Mouse (Mus musculus): ENCODE measurements around the gene Brd3. TPM values are rescaled to one million over a fixed set of nuclear protein-coding genes. Genes with fewer than 3 reads are reported as not detected.

Brd3 gene
- total RNA-seq, 2 experiments from 2014 or later: 43.6 to 52.2 TPM

DNA sequence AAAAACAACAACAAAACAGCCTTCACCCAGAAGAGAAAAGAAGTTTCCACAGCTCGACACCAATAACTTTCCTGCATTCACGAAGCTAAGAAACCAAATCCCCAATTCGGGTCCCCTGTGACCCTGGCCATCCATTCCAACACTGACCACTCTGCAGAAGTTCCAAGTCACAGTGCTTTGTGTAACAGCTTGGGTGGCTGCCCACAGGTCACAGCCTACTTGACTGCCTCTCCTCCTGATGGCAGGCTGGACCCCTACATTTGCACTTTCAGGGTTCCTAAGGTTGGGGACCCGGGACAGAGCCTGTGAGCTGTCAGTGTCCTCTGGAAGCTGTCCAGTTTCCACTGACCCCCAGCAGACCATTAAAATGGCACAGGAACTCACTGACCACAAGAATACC lies 44.6 kb downstream of the Brd3 start:
- DNase-seq (ENCODE audit: extremely low spot score in 1 of 2, low spot score in 2 of 2): no peak
- TF ChIP-seq CTCF (IDR thresholded peaks at IDR 0.05): no peak
- intact Hi-C loops (cut with DNase I): no loop called here
- Histone ChIP-seq H3K27ac (no peak overlapping the region), H3K4me3 (no peak overlapping the region)

DNA sequence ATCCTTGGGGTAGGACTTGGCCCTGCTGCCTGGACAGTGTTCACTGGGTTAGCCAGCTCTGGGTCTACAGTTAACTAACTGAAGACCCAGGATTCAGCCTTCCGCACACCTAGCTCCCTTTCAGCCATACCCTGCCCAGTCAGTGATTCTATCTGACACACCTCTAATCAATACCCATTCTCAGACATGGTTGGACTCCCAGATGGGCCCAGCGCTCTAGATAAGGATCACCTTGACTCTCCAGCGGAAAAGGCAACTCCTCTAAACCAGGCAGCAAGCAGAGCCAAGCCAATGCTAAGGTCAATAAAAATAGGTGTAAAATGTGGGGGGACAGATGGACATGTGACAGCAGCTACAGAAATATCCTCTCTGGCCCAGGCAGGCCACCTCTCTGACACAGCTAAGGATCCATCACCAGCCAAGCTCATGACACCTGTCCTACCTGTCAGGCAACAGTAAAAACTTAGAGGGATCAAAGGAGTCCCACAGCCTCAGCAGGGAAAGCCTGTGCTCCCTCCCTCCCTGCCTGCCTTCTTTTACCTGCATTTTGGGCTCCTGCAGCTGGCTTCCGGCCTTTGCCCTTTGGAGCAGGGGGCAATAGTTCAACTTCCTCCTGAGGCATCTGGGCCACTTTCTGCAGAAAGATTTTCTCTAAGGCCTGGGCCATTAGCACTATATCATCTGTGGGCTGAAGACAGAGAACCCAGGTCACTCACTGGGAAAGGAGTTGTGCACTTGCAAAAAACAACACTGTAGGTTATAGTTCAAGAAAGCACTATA lies 45.4 kb downstream of the Brd3 start:
- DNase-seq (ENCODE audit: extremely low spot score in 1 of 2, low spot score in 2 of 2): no peak
- intact Hi-C loops (cut with DNase I): no loop called here

DNA sequence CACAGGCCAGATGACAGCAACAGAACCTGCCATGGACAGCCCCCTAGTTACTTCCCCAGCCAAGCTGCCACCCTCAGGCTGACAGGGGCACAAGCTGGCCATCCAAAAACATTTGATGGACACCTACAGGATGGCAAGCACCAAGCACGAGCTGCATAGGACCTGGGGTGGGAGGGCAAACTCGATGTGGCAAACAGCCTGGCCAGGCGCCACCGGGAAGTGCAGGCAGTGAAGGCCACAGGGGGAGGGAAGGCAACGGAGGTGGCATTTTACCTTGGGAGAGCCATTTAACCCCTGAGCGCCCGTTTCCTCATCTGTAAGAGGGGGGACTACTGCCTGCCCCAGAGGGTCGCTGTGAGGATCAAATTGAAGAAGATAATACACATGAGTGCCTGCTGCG lies 46.8 kb downstream of the Brd3 start:
- DNase-seq (ENCODE audit: extremely low spot score in 1 of 2, low spot score in 2 of 2): no peak
- Histone ChIP-seq H3K4me3 (no peak overlapping the region), H3K27ac (no peak overlapping the region)
- intact Hi-C loops (cut with DNase I): no loop called here
- TF ChIP-seq CTCF (IDR thresholded peaks at IDR 0.05): no peak

More for the DNA sequence above, 45.4 kb downstream of the Brd3 start:
- no peak overlapping the region for H3K27ac ChIP-seq
- no peak for TF ChIP-seq CTCF (IDR thresholded peaks at IDR 0.05)
- no peak overlapping the region for H3K4me3 ChIP-seq

DNA sequence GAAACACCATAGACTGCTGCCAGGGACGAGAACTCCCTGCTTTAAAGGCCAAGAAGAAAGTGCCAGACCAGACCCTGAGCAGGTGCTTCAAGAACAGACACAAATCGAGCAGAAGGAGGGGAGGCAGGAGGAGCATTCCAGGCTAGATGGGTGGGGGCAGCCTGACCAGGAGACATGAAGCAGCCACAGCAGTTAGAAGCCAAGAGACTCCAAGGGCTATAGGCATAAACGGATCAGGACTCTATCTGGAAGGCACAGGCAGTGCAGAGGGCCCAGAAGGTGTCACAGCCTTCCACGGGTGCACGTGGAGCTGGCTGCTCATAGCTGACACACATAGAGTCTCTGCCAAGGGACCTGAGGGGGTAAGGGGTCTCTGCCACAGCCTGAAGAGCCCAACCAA lies 47.3 kb downstream of the Brd3 start:
- intact Hi-C loops (cut with DNase I): no loop called here
- no peak for DNase-seq (ENCODE audit: extremely low spot score in 1 of 2, low spot score in 2 of 2)
- TF ChIP-seq CTCF (IDR thresholded peaks at IDR 0.05): no peak
- Histone ChIP-seq H3K4me3 (no peak overlapping the region), H3K27ac (no peak overlapping the region)

DNA sequence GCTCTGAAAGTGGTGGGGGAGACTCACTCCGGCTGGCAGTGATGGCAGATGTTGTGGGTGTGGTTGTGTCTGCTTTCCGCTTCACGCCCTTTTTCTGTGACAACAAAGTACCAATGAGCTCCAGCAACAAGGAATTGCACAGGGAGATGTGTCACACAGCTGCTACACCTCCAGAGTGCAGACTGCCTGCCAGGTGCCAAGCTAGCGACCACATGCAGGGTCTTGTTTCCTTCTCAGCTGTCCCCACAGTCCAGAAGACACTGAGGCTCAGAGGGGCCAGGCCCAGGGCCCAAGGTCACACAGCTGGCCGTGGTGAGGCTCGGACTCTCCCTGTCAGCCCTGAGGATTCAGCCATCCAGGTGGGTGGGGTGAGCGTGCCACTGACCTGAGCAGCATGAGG lies 47.7 kb downstream of the Brd3 start:
- intact Hi-C loops (cut with DNase I): no loop called here
- no peak overlapping the region for H3K4me3 ChIP-seq
- TF ChIP-seq CTCF (IDR thresholded peaks at IDR 0.05): no peak
- no peak for DNase-seq (ENCODE audit: extremely low spot score in 1 of 2, low spot score in 2 of 2)
- no peak overlapping the region for H3K27ac ChIP-seq

DNA sequence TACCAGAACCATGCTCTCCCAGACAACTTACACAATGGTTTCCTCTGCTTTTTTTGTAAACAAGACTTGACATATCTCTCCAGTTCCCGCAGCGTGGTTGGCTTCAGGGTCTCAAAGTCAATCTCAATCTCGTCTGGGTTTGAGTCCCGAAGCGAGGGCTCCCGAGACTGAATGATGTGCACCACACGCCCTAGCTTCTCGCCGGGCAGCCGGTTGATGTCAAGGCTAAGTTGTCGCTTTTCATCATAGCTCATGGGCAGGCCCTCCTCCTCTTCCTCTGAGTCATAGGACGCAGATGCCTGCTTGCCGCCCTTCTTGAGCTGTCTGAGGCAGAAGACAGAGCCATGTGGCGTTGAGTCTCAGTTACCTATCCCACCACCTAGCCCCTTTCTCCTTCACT lies 57.2 kb downstream of the Brd3 start:
- intact Hi-C loops (cut with DNase I): loop anchor here (5.0 kb wide), 1 partner anchor 77 kb away; no protein-coding TSS in a partner anchor
- H3K4me3 ChIP-seq: no peak overlapping the region
- TF ChIP-seq CTCF (IDR thresholded peaks at IDR 0.05): no peak

DNA sequence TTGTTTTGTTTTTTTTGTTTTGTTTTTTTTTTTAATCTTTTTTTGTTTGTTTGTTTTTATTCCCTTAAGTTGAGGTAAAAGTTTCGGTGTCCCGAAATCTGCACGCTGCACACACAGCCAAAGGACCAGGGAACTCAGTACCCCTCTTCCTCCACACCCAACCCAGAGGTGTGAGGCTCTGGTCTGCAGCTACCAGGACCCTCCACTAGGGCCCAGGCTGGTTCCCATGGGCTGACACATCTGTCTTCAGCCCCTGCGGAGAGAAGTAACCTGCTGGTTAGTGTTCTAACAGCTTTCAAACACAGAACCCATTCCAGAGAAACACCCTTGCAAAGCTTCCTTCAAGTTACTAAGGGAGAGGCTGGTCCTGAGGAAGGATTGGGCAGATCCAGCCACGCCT lies 59.7 kb downstream of the Brd3 start:
- DNase-seq (ENCODE audit: extremely low spot score in 1 of 2, low spot score in 2 of 2): no peak
- Histone ChIP-seq H3K4me3 (no peak overlapping the region), H3K27ac (no peak overlapping the region)
- intact Hi-C loops (cut with DNase I): loop anchor here (10.0 kb wide), 1 partner anchor 543 kb away; the partner anchor contains the start of gene Surf6
- peak; percentile 17 for TF ChIP-seq CTCF (IDR thresholded peaks at IDR 0.05)

More for the DNA sequence above, 57.2 kb downstream of the Brd3 start:
- H3K27ac ChIP-seq: no peak overlapping the region
- DNase-seq (ENCODE audit: extremely low spot score in 1 of 2, low spot score in 2 of 2): no peak

DNA sequence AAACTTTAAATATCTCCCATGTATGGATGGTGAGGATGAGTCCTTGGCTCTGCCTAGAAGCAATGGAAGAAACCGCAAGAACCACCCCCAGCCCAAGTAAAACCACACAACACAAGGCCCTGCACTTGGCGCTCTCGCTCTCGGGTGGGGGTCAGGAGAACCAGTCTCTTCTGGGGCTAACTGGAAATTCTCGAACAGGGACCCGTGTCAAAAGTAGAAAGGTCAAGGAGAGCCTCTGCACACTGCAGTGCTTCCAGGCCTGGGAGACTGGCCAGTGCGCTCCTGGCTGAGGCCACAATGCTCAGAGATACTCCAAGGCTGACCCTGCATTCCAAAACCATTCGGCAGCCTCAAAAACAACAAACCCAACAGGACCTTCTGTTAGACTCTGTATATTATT lies 60.6 kb downstream of the Brd3 start:
- intact Hi-C loops (cut with DNase I): loop anchor here (10.0 kb wide), 1 partner anchor 542 kb away; the partner anchor contains the start of gene Surf6
- Histone ChIP-seq H3K27ac (no peak overlapping the region), H3K4me3 (no peak overlapping the region)
- no peak for TF ChIP-seq CTCF (IDR thresholded peaks at IDR 0.05)
- no peak for DNase-seq (ENCODE audit: extremely low spot score in 1 of 2, low spot score in 2 of 2)

DNA sequence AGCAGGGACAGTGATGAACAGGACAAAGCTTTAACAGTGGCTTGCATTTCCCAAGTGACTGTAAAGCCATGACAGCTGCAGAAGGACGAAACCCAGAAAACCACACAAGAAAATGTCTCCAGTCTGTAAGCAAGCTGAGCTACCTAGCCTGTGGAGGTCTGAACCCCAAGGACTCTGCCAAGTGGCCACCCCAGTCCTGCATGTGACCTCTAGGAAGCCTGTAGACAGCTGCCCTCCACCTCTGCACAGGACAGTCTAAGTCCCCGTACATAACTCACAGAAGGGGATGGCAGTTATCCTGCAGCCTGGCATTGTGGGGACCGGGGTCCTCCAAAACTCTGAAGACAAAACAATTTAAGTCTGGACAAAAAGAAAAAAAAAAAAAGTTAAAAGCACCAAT lies 61.6 kb downstream of the Brd3 start:
- intact Hi-C loops (cut with DNase I): loop anchor here (10.0 kb wide), 1 partner anchor 541 kb away; the partner anchor contains the start of gene Surf6
- Histone ChIP-seq H3K4me3 (no peak overlapping the region), H3K27ac (no peak overlapping the region)
- no peak for DNase-seq (ENCODE audit: extremely low spot score in 1 of 2, low spot score in 2 of 2)
- no peak for TF ChIP-seq CTCF (IDR thresholded peaks at IDR 0.05)

DNA sequence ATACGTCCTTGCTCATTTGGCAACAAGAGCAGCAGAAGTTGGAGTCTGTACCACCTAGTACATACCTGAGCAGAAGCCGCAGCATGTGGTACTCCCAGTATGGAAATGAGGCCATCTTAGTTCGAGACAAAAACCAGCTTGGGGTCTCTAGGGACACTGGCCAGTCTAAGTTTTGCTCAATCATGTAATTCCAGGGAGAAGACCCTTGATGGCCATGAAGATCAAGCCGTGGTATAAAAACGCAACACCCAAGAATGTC lies 64.1 kb downstream of the Brd3 start:
- intact Hi-C loops (cut with DNase I): loop anchor here (2.0 to 10.0 kb wide), 3 partner anchors 31 to 539 kb away; partner anchors contain the start of genes Surf6 and Wdr5
- H3K27ac ChIP-seq: peak overlapping the region; percentile 84; the same call in 1 of the 2 replicates
- no peak for DNase-seq (ENCODE audit: extremely low spot score in 1 of 2, low spot score in 2 of 2)

DNA sequence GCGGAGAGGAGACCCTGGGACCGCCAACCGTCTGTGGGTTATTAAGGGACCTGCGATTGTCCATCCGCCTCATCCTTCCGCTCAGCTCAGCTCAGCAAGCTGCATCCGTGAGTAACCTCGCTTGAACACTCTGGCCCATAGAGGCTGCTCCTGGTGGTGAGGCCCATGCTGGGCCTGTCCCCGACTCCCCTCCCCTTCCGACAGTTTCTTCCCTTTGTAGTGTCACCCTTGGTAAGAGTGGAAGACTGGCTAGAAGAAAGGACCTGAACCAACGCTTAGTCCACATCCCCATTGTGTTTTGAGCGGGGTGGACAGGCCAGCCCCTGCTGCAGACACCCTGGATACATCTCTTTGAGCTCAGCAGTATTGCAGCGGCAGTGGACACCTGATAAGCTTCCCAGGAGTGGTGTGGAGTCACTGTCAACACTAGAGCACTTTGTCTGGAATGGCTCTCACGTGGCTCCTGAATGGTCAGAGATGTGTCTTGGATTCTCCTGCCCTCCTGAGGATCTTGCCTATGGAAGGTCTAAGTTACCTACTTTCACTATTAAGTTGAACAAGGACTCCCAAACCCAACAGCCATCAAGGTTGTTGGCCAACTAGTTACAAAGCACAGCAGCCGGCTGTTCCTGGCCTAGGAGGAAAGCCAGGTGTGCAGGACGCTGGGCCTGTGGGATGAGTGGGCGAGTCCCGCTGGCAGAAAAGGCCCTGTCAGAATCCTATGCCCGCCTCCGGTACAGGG lies 64.6 kb downstream of the Brd3 start:
- TF ChIP-seq CTCF (IDR thresholded peaks at IDR 0.05): no peak
- peak overlapping the region; percentile 84 for H3K4me3 ChIP-seq
- peak in 1 of 2 experiments; percentile 33 for DNase-seq (ENCODE audit: extremely low spot score in 1 of 2, low spot score in 2 of 2)
- intact Hi-C loops (cut with DNase I): loop anchor here (2.0 to 10.0 kb wide), 3 partner anchors 32 to 538 kb away; partner anchors contain the start of genes Surf6 and Wdr5
- H3K27ac ChIP-seq: peak overlapping the region; percentile 84

More for the DNA sequence above, 64.1 kb downstream of the Brd3 start:
- TF ChIP-seq CTCF (IDR thresholded peaks at IDR 0.05): no peak
- H3K4me3 ChIP-seq: peak overlapping the region; percentile 84
